Mouse (Mus musculus) neural tube, embryonic 11.5 days (tissue): ENCODE data around the gene Ints6. TPM values are rescaled to one million over a fixed set of nuclear protein-coding genes. Genes with fewer than 3 reads are reported as not detected.
A peak's percentile ranks its signal among the peaks of the same experiment; 100 is the strongest.

ENCODE experiments used
- ATAC-seq: fragments of 200-750 bp; cut with Nextera tagmentation; 2 replicates; pipeline ENCODE4 v1.8.0; 2017; ENCODE audit warnings: moderate number of reproducible peaks, mild to moderate bottlenecking, moderate TSS enrichment, moderate library complexity; ENCODE audit not compliant: insufficient read depth, low FRiP score, low TSS enrichment
- DNase-seq: peaks from one replicate; pipeline ENCODE4 v3.0.0-alpha.2; 2015; ENCODE audit warnings: low spot score
- H3K27ac ChIP-seq: fragments of 300-500 bp; sonication (generic); 2 replicates; pipeline ENCODE4 v1.5.1; 2014; ENCODE audit warnings: low read depth, mild to moderate bottlenecking, low read length
- H3K27me3 ChIP-seq: fragments of 300-500 bp; sonication (generic); 2 replicates; pipeline ENCODE4 v1.6.1; 2014; ENCODE audit warnings: mild to moderate bottlenecking, low read length, mixed read lengths; ENCODE audit not compliant: control insufficient read depth, insufficient read depth
- H3K36me3 ChIP-seq: fragments of 300-500 bp; sonication (generic); 2 replicates; pipeline ENCODE4 v1.6.1; 2014; ENCODE audit warnings: mild to moderate bottlenecking, low read length, moderate library complexity, mixed read lengths; ENCODE audit not compliant: control insufficient read depth, insufficient read depth
- H3K4me1 ChIP-seq: fragments of 300-500 bp; sonication (generic); 2 replicates; pipeline ENCODE4 v1.6.1; 2014; ENCODE audit warnings: low read length, mixed read lengths; ENCODE audit not compliant: control insufficient read depth, insufficient read depth
- H3K4me2 ChIP-seq: fragments of 300-500 bp; sonication (generic); 2 replicates; pipeline ENCODE4 v1.6.1; 2014; ENCODE audit warnings: low read depth, mild to moderate bottlenecking, moderate library complexity
- H3K4me3 ChIP-seq: fragments of 300-500 bp; sonication (generic); 2 replicates; pipeline ENCODE4 v1.5.1; 2014; ENCODE audit warnings: low read depth, low read length
- H3K9ac ChIP-seq: fragments of 300-500 bp; sonication (generic); 2 replicates; pipeline ENCODE4 v1.6.1; 2014; ENCODE audit warnings: mild to moderate bottlenecking, low read length
- H3K9me3 ChIP-seq: fragments of 300-500 bp; sonication (generic); 2 replicates; pipeline ENCODE4 v1.6.1; 2016; ENCODE audit warnings: low read length; ENCODE audit not compliant: control insufficient read depth
- WGBS: fragments of 180-500 bp; shearing (Covaris S2); extraction: QIAGEN DNeasy Blood & Tissue Kit; methylation state at CpG from one replicate; pipeline ENCODE4 v1.1.7; 2014; 5-methylcytosine and 5-hydroxymethylcytosine counted together
- polyA plus RNA-seq: library from polyadenylated mRNA; unstranded; fragments of >200 nt; fragmentation: Nextera tagmentation; extraction: Ambion mirVana; gene quantifications from 2 replicates; pipeline ENCODE4 v1.2.1, GENCODE M21; 2014

Gene Ints6
- polyA plus RNA-seq, 1 experiment from 2014 or later = 30.1 TPM

DNA sequence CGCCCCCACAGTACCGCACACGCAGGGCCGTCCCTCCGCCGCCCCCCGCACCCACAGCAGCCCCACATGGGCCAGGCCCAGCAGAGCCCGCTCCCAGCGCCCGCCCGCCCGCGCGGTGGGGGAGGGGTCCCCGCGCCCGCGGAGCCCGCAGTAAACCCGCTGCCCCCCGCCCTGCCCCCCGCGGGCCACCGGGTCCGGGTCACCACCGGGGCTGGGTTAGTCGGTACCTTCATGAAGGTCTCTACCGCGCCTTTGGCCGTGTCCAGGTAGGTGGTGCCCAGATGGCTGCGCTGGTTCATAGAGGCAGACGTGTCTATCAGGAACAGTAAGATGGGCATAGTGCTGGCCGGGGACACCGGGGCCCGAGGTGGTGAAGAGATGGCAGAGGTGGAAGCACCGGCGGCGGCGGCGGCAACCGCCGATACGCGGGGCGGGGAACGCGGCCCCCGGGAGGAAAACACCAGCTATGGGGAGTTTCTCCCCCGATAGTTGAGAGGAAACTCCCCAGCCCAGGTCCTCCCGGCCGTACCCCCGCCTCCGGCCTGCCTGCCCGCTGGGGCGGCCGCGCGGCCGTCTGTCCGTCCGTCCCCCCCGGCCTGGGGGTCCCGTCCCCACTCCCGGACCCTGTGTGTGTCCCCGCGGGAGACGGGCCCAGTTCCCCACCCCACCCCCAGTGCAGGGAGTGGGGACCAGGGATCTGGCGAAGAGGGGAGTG, 491 bp downstream of the Ints6 start:
- WGBS = 0% methylated on average over 60 of the region's 68 CpGs
- no peaks in the 10 kb centered on the region for H3K27me3 ChIP-seq
- DNase-seq (peak; percentile 65), ATAC-seq (peak; percentile 42)
- H3K4me2 ChIP-seq = peak overlapping the region; percentile 77
- H3K4me3 ChIP-seq = peak overlapping the region; percentile 90
- H3K36me3 ChIP-seq = no peaks in the 10 kb centered on the region
- H3K27ac ChIP-seq = peak overlapping the region; percentile 94
- H3K9me3 ChIP-seq = no peaks in the 10 kb centered on the region
- no peaks in the 10 kb centered on the region for H3K4me1 ChIP-seq
- H3K9ac ChIP-seq = peak overlapping the region; percentile 87

- ATAC-seq = peak; percentile 39
- 0% methylated on average over 33 of the region's 38 CpGs for WGBS
- Histone ChIP-seq H3K36me3 (no peaks in the 10 kb centered on the region), H3K9ac (peak overlapping the region; percentile 87), H3K4me1 (no peaks in the 10 kb centered on the region), H3K27ac (peak overlapping the region; percentile 94), H3K9me3 (no peaks in the 10 kb centered on the region), H3K27me3 (no peaks in the 10 kb centered on the region), H3K4me2 (peak overlapping the region; percentile 77), H3K4me3 (peak overlapping the region; percentile 90)
- peak; percentile 84 for DNase-seq
These were observed 1.1 kb downstream of the Ints6 start for GRCm38 (mm10) chr14:62759771-62760320.

- Histone ChIP-seq H3K4me2 (no peak overlapping the region), H3K4me3 (no peak overlapping the region), H3K9ac (no peak overlapping the region)
These were observed 2.3 kb downstream of the Ints6 start for GRCm38 (mm10) chr14:62758714-62759113.

DNA sequence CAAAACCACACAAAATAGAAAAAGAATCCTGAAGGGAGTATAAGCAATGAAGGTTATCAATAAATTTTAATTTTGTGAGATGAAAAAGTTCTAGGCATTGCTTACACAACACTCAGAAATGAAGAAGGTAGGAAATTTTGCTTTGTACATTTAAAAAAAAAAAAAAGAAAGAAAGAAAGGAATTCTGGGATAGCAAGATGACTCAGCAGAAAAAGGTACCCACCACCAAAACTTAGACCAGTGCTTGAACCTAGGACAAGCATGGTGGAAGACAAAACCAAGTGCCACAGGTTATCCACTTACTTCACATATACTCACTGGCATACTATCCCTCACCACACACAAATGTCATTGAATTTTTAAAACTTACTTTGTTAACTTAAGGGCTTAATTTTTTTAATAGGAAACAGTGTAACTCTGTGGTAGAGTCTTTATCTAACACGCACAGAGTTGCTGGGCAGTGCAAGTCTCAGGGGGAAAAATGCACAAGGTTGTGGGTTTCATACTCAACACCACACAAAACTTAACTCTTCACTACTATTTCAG, 5.8 kb downstream of the Ints6 start:
- ATAC-seq (no peak), DNase-seq (no peak)
- WGBS = 95% methylated on average over 1 of the region's 1 CpGs
- no peaks in the 10 kb centered on the region for H3K9me3 ChIP-seq
- H3K27ac ChIP-seq = no peak overlapping the region
- H3K9ac ChIP-seq = no peak overlapping the region
- H3K4me1 ChIP-seq = no peaks in the 10 kb centered on the region
- H3K27me3 ChIP-seq = no peaks in the 10 kb centered on the region
- H3K4me2 ChIP-seq = no peak overlapping the region
- no peaks in the 10 kb centered on the region for H3K36me3 ChIP-seq
- H3K4me3 ChIP-seq = no peak overlapping the region

More at GRCm38 (mm10) chr14:62758714-62759113, 2.3 kb downstream of the Ints6 start:
- DNase-seq = no peak
- Histone ChIP-seq H3K9me3 (no peaks in the 10 kb centered on the region), H3K36me3 (no peaks in the 10 kb centered on the region), H3K4me1 (no peaks in the 10 kb centered on the region), H3K27me3 (no peaks in the 10 kb centered on the region), H3K27ac (no peak overlapping the region)
- 92% methylated on average over 5 of the region's 5 CpGs for WGBS
- ATAC-seq = no peak

- Histone ChIP-seq H3K4me3 (no peak overlapping the region), H3K36me3 (no peaks in the 10 kb centered on the region), H3K27me3 (no peaks in the 10 kb centered on the region), H3K4me1 (no peaks in the 10 kb centered on the region), H3K9me3 (no peaks in the 10 kb centered on the region), H3K9ac (no peak overlapping the region), H3K27ac (no peak overlapping the region), H3K4me2 (no peak overlapping the region)
- WGBS = 85% methylated on average over 2 of the region's 2 CpGs
- DNase-seq = no peak
- no peak for ATAC-seq
These were observed 9.5 kb downstream of the Ints6 start for GRCm38 (mm10) chr14:62751479-62751878.

DNA sequence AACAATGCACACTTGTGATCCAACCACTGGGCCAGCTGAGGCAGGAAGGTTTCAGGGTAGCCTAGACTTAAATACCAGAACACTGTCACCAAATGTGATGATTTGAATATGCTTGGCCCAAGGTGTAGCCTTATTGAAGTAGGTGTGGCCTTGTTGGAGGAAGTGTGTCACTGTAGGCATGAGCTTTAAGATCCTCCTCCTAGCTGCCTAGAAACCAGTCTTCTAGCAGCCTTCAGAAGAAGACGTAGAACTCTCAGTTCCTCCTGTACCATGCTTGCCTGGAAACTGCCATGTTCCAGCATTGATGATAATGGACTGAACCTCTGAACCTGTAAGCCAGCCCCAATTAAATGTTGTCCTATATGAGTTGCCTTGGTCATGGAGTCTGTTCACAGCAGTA, 25.3 kb downstream of the Ints6 start:
- Histone ChIP-seq H3K4me3 (no peak overlapping the region), H3K9me3 (no peaks in the 10 kb centered on the region), H3K9ac (no peak overlapping the region), H3K4me1 (no peaks in the 10 kb centered on the region), H3K27ac (no peak overlapping the region), H3K36me3 (peaks cover 2% of the 10 kb centered on the region; the same call in 1 of the 2 replicates), H3K27me3 (no peaks in the 10 kb centered on the region), H3K4me2 (no peak overlapping the region)
- 78% methylated on average over 1 of the region's 1 CpGs for WGBS
- DNase-seq = no peak
- no peak for ATAC-seq

DNA sequence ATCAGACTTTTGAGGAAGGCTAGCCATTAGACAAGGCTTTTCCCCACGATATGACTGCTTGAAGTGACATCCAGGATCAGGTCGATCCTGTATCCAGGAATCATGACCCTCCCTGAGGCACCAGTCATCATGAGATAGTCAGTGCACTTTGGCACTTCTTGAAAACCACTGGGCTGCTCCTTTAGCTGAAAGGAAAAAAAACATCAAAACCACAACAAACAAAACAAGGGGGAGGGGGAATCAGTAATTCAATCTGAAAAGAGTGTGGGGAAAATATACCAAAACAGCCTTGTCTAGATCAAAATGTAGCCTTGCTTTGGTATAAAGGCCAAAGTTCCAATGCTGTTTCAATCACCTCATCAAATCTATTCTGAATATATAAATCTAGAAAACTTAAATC, 27.3 kb downstream of the Ints6 start:
- Histone ChIP-seq H3K27me3 (no peaks in the 10 kb centered on the region), H3K27ac (no peak overlapping the region), H3K4me3 (no peak overlapping the region), H3K9ac (no peak overlapping the region), H3K36me3 (peaks cover 2% of the 10 kb centered on the region; the same call in 1 of the 2 replicates), H3K4me2 (no peak overlapping the region), H3K9me3 (no peaks in the 10 kb centered on the region), H3K4me1 (no peaks in the 10 kb centered on the region)
- ATAC-seq (no peak), DNase-seq (no peak)
- 80% methylated on average over 2 of the region's 2 CpGs for WGBS

DNA sequence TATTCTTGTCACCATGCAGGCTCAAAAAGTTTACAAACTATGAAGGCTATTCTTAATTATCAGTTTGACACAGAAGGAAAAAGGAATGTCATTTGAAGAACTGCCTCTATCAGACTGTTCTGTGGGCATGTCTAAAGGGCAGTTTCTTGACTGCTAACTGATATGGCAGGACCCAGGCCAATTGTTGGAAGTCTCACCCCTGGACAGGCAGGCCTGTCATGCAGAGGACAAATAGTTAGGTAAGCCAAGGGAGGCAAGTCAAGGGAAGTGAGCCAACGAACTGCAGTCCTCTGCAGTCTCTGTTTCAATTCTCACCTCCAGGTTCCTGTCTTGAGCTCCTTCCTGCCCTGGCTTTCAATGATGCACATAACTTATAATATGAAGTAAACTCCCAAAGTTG, 29.1 kb downstream of the Ints6 start:
- whole genome bisulfite sequencing = 78% methylated on average over 1 of the region's 1 CpGs
- no peaks in the 10 kb centered on the region for H3K4me1 ChIP-seq
- H3K36me3 ChIP-seq = peaks cover 2% of the 10 kb centered on the region; the same call in 1 of the 2 replicates
- no peak for DNase-seq
- no peak overlapping the region for H3K9ac ChIP-seq
- no peak overlapping the region for H3K4me2 ChIP-seq
- no peaks in the 10 kb centered on the region for H3K27me3 ChIP-seq
- no peaks in the 10 kb centered on the region for H3K9me3 ChIP-seq
- H3K27ac ChIP-seq = no peak overlapping the region
- no peak overlapping the region for H3K4me3 ChIP-seq
- no peak for ATAC-seq

DNA sequence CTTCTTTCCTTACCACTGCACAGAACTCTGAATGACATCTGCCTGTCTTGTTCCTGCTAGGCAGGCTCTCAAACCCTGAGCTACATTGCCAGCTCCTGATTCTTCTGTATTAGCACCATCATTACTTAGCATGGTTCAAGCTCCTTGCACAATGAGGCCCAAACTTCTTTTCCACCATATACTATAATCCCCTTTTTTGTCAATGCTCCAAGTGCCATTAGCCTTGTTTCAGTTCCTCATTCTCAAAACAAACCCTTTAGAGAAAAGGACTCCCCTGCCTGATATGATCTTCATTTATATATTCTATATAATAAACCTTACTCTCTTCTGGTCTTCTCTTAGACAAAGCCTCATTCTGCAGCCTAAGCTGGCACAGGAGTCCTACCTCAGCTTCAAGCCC, 36.4 kb downstream of the Ints6 start:
- H3K9ac ChIP-seq = no peak overlapping the region
- no peak overlapping the region for H3K4me2 ChIP-seq
- no peak for ATAC-seq
- no peak for DNase-seq
- H3K4me3 ChIP-seq = no peak overlapping the region
- H3K9me3 ChIP-seq = no peaks in the 10 kb centered on the region
- H3K27ac ChIP-seq = no peak overlapping the region
- H3K27me3 ChIP-seq = no peaks in the 10 kb centered on the region
- no peaks in the 10 kb centered on the region for H3K4me1 ChIP-seq
- H3K36me3 ChIP-seq = no peaks in the 10 kb centered on the region
